Mouse (Mus musculus): ENCODE measurements around the gene Ift140. TPM values are rescaled to one million over a fixed set of nuclear protein-coding genes. Genes with fewer than 3 reads are reported as not detected.
"Not testable (repeated sequence)": the region's sequence is repeated elsewhere in the genome, so short reads cannot be mapped to it uniquely, and the experiment has no call there.

Gene Ift140
- polyA plus RNA-seq, 1 experiment from 2014 or later, result 18.4 TPM

- no peak for DNase-seq (ENCODE audit: low spot score)
- Histone ChIP-seq H3K27me3 (ENCODE audit: insufficient read depth, poor library complexity, severe bottlenecking) (no peaks in the 10 kb centered on the region), H3K9me3 (no peaks in the 10 kb centered on the region), H3K4me1 (peaks cover 16% of the 10 kb centered on the region), H3K4me3 (no peak overlapping the region), H3K27ac (no peak overlapping the region), H3K36me3 (peaks cover 72% of the 10 kb centered on the region)
- 88% methylated on average over 5 of the region's 5 CpGs for WGBS
Measured at GRCm38 (mm10) chr17:25111220-25111619, 95.3 kb downstream of the Ift140 start.

DNA sequence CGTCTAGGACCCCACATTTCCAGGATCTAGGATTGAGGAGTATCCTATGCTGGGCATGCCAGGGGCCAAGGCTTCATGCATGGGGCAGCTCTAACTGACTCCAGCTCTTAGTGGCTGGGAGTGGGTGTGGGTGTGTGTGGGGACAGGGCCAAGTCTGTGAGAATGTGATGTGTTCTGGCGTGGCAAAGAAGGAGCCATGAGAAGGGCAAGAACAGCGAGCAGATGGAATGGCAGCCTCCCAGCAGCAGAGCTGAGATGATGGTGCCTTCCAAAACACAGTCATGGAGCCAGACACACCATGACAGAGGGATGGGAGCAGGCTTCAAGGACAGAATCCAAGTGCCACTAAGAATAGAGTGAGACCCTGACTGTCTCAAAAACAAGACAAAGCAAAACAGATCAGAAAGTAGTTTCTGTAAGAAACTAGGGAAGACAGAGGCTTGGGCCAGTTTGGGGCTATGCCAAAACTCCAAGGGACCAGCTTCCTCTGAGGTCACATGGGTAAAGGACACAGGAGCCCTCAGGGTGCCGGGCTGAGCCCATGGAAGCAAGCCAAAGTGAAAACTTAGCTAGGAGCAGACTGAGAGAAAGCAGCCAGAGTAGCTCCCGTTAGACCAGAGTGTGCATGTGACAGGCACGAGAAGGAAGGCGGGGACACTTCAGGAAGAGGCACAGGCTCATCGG lies 96.0 kb downstream of the Ift140 start:
- H3K9me3 ChIP-seq, result no peaks in the 10 kb centered on the region
- WGBS, result 81% methylated on average over 8 of the region's 8 CpGs
- no peak for DNase-seq (ENCODE audit: low spot score)
- H3K4me1 ChIP-seq, result peaks cover 17% of the 10 kb centered on the region
- no peaks in the 10 kb centered on the region for H3K27me3 ChIP-seq (ENCODE audit: insufficient read depth, poor library complexity, severe bottlenecking)
- H3K36me3 ChIP-seq, result peaks cover 66% of the 10 kb centered on the region
- no peak overlapping the region for H3K27ac ChIP-seq
- H3K4me3 ChIP-seq, result no peak overlapping the region

GRCm38 (mm10) chr17:25112423-25112810 lies 96.5 kb downstream of the Ift140 start:
- Histone ChIP-seq H3K4me3 (no peak overlapping the region), H3K36me3 (peaks cover 60% of the 10 kb centered on the region), H3K27ac (no peak overlapping the region), H3K27me3 (ENCODE audit: insufficient read depth, poor library complexity, severe bottlenecking) (no peaks in the 10 kb centered on the region), H3K9me3 (no peaks in the 10 kb centered on the region), H3K4me1 (peaks cover 17% of the 10 kb centered on the region)
- WGBS, result 87% methylated on average over 3 of the region's 3 CpGs
- DNase-seq (ENCODE audit: low spot score), result no peak

DNA sequence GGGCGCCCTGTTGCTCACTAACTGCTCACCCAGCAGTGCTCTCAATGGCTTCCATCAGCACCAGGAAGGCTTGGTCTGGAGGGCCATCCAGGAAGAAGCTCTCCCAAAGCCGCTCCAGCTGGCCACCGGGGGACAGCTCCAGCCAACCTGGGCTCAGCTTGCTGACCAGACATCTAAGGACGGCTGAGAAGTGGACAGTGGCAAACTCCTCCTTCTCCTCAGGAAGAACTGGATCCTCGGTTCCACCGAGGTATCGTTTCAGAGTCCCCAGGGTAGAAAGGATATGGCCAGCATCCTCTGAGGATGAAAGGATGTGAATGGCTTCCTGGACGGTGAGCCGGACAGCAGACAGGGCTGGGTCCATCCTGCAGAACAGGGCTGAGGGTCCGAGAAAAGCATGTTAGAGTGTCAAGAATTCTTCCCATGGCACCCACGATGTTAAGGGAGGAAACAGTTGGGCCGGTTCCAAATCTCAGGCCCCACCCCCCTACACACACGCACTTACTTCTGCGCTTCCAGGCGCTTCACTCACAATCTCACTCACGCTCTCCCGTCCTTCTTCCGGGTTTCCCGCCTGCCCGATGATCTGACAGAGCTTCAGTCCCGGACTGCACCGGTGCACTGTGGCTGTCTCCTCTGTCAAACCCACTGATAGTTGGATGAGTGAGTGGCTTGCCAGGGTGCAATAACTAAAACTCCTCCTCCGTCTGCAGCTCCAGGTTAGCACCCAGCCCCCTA lies 99.2 kb downstream of the Ift140 start:
- peaks cover 34% of the 10 kb centered on the region for H3K36me3 ChIP-seq
- whole genome bisulfite sequencing, result 10% methylated on average over 23 of the region's 23 CpGs
- H3K9me3 ChIP-seq, result no peaks in the 10 kb centered on the region
- H3K4me3 ChIP-seq, result peak overlapping the region; percentile 70
- no peak for DNase-seq (ENCODE audit: low spot score)
- H3K27ac ChIP-seq, result peak overlapping the region; percentile 96
- peaks cover 17% of the 10 kb centered on the region for H3K4me1 ChIP-seq
- no peaks in the 10 kb centered on the region for H3K27me3 ChIP-seq (ENCODE audit: insufficient read depth, poor library complexity, severe bottlenecking)

DNA sequence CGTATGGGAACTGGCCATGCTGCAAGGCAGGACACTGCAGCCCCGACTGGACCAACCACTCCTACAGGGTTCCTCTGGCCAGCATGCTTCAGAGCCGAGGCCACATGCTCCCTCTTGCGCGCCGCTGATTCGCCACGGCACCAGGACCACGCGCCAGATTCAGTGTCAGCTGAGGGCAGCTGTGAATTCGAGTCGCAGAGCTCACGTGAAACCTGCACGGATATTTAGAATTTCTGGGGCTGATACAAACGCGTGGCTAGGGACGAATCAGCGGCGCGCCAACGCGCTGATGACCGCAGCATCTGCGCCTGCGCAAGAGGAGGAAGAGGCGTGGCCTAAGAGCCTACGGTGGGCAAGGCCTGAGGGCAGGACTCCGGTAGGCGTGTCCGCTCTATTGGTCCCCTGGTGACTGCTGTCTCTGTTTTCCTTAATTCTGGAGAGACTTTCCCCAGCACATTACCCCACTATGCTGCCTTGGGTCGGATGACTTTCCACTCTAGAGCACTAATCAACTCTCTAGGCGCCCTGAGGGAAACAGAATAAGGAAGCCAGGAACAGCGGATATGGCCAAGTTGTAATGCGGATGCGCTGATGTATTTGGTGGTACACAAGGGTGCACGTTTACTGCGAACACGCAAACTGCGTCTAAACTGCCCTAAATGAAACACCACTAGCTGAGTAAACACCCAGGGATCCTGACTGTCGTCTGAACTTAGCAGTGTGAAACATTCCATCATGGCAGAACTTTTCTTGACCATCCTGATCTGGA lies 100.0 kb downstream of the Ift140 start, which contains the start of gene Telo2:
Gene Telo2, minus strand, starts transcription at position 304 of the 769 bp plus-strand sequence.
- 5% methylated on average over 40 of the region's 40 CpGs for WGBS
- H3K36me3 ChIP-seq, result peaks cover 26% of the 10 kb centered on the region
- H3K4me3 ChIP-seq, result peak within 1 kb of the TSS; percentile 70
- H3K27ac ChIP-seq, result peak within 1 kb of the TSS; percentile 96
- H3K9me3 ChIP-seq, result no peaks in the 10 kb centered on the region
- H3K27me3 ChIP-seq (ENCODE audit: insufficient read depth, poor library complexity, severe bottlenecking), result no peaks in the 10 kb centered on the region
- peaks cover 17% of the 10 kb centered on the region for H3K4me1 ChIP-seq
- DNase-seq (ENCODE audit: low spot score), result peak; percentile 96

DNA sequence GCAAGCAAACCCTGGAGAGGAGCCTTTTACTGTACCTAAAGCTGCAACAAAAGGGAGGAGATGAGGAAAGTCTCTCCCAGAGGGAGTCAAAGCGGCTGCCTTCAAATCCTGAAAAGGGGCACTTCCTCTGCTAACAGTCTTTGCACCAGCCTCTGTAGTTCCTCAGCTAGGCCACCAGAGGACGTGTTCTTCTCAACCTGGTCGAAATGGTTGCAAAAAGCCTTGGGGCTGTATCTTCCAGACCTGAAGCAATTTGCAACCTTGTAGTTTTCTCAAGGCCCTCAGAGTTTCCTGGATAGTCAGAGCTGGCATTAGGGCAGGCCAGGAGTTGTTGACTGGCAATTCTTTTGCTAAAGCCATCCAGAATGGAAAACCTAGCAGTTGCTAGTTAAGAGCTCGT lies 101.4 kb downstream of the Ift140 start:
- Histone ChIP-seq H3K9me3 (no peaks in the 10 kb centered on the region), H3K4me3 (no peak overlapping the region), H3K4me1 (peaks cover 17% of the 10 kb centered on the region), H3K27me3 (ENCODE audit: insufficient read depth, poor library complexity, severe bottlenecking) (peaks cover 1% of the 10 kb centered on the region; the same call in 1 of the 2 replicates), H3K36me3 (peaks cover 14% of the 10 kb centered on the region; the same call in 1 of the 2 replicates), H3K27ac (no peak overlapping the region)
- 30% methylated on average over 4 of the region's 4 CpGs for WGBS
- no peak for DNase-seq (ENCODE audit: low spot score)

GRCm38 (mm10) chr17:25120406-25120805 lies 104.5 kb downstream of the Ift140 start, which contains the start of gene Ptx4:
Gene Ptx4, plus strand, starts transcription at chr17:25120760.
- 33% methylated on average over 3 of the region's 3 CpGs for WGBS
- Histone ChIP-seq H3K9me3 (no peaks in the 10 kb centered on the region), H3K27me3 (ENCODE audit: insufficient read depth, poor library complexity, severe bottlenecking) (peaks cover 13% of the 10 kb centered on the region; the same call in 1 of the 2 replicates), H3K4me3 (no peak within 1 kb of the TSS), H3K36me3 (no peaks in the 10 kb centered on the region), H3K4me1 (peaks cover 5% of the 10 kb centered on the region; the same call in 1 of the 2 replicates), H3K27ac (no peak within 1 kb of the TSS)
- DNase-seq (ENCODE audit: low spot score), result no peak

DNA sequence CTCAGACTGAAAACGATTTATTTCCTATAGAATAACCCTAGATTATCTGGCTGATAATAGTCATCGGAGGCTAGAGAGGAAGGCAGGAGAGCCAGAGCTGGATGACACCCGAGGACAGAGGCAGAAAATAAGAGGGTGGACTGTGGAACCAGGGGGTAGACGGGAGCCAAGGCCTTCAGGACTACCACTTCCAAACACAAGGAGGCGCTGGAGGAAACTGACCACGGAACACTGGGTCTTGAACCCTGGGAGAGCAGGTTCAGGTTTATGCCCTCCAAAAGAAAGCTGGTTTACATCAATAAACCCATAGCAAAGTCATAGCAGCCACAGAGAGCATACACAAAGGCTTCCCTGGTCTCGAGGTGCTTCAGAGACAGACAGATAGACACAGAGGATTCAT lies 108.1 kb downstream of the Ift140 start:
- 24% methylated on average over 7 of the region's 7 CpGs for WGBS
- H3K4me1 ChIP-seq, result peaks cover 13% of the 10 kb centered on the region
- no peaks in the 10 kb centered on the region for H3K36me3 ChIP-seq
- H3K27ac ChIP-seq, result no peak overlapping the region
- H3K27me3 ChIP-seq (ENCODE audit: insufficient read depth, poor library complexity, severe bottlenecking), result peaks cover 13% of the 10 kb centered on the region; the same call in 1 of the 2 replicates
- no peak for DNase-seq (ENCODE audit: low spot score)
- no peak overlapping the region for H3K4me3 ChIP-seq
- no peaks in the 10 kb centered on the region for H3K9me3 ChIP-seq

- Histone ChIP-seq H3K27me3 (ENCODE audit: insufficient read depth, poor library complexity, severe bottlenecking) (peaks cover 13% of the 10 kb centered on the region; the same call in 1 of the 2 replicates), H3K27ac (0 out of 2 replicates have a peak overlapping the region, but pooled peaks have one; percentile 22), H3K4me1 (peaks cover 13% of the 10 kb centered on the region)
- 59% methylated on average over 3 of the region's 3 CpGs for WGBS
- DNase-seq (ENCODE audit: low spot score), result peak; percentile 75
- H3K4me3 ChIP-seq, H3K36me3 ChIP-seq, H3K9me3 ChIP-seq: not testable (repeated sequence)
Measured at GRCm38 (mm10) chr17:25125442-25126060, 109.7 kb downstream of the Ift140 start.

DNA sequence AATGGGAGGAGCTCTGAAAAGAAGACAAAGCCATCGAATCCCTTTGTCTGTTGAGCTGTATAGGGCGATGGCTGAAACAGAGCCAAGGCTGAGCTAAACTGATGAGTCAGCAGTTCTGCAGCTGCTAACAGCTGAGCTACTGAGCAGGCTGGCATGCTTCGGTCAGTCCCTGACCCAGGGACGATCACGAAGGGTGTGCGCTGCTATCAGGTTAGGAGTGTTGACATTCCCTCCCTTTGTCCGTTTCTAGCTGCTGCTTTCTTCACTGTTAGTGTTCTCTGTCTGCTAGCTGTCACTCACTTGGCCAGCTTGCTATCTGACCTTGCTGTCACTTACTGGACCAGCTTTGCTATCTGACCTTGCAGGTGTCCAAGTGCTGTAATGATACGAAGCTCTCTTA lies 111.2 kb downstream of the Ift140 start:
- Histone ChIP-seq H3K27me3 (ENCODE audit: insufficient read depth, poor library complexity, severe bottlenecking) (peaks cover 13% of the 10 kb centered on the region; the same call in 1 of the 2 replicates), H3K4me3 (no peak overlapping the region), H3K9me3 (no peaks in the 10 kb centered on the region), H3K27ac (peak overlapping the region; percentile 47; the same call in 1 of the 2 replicates), H3K4me1 (peaks cover 13% of the 10 kb centered on the region), H3K36me3 (no peaks in the 10 kb centered on the region)
- WGBS, result 23% methylated on average over 8 of the region's 8 CpGs
- DNase-seq (ENCODE audit: low spot score), result peak; percentile 93

- Histone ChIP-seq H3K27me3 (ENCODE audit: insufficient read depth, poor library complexity, severe bottlenecking) (peaks cover 8% of the 10 kb centered on the region; the same call in 1 of the 2 replicates), H3K36me3 (no peaks in the 10 kb centered on the region), H3K9me3 (no peaks in the 10 kb centered on the region), H3K27ac (peak overlapping the region; percentile 47; the same call in 1 of the 2 replicates), H3K4me1 (peaks cover 13% of the 10 kb centered on the region), H3K4me3 (no peak overlapping the region)
- 49% methylated on average over 9 of the region's 9 CpGs for WGBS
- DNase-seq (ENCODE audit: low spot score), result no peak
Measured at GRCm38 (mm10) chr17:25127681-25128080, 111.8 kb downstream of the Ift140 start.

DNA sequence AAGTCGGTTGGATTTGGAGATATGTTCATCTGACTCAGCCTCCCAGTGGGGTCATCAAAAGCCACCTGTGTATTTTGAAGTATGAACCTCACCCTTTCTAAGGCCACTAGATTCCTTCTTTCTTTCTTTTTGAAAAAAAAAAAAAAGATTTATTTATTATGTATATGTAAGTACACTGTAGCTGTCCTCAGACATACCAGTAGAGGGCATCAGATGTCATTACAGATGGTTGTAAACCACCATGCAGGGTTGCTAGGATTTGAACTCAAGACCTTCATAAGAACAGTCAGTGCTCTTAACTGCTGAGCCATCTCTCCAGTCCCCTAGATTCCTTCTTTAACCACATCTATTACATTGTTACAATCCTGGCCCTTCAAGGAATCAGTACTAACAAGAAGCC lies 114.2 kb downstream of the Ift140 start:
- no peak overlapping the region for H3K27ac ChIP-seq
- DNase-seq (ENCODE audit: low spot score), result no peak
- WGBS, result 85% methylated on average over 1 of the region's 1 CpGs
- no peaks in the 10 kb centered on the region for H3K9me3 ChIP-seq
- H3K4me1 ChIP-seq, result peaks cover 25% of the 10 kb centered on the region
- H3K36me3 ChIP-seq, result no peaks in the 10 kb centered on the region
- no peak overlapping the region for H3K4me3 ChIP-seq
- H3K27me3 ChIP-seq (ENCODE audit: insufficient read depth, poor library complexity, severe bottlenecking), result no peaks in the 10 kb centered on the region

Measured in heart, embryonic 10.5 days (tissue).